Mouse (Mus musculus) bone marrow macrophage, adult 2 months (primary cell): ENCODE measurements around the gene Mfsd2b. TPM values are rescaled to one million over a fixed set of nuclear protein-coding genes. Genes with fewer than 3 reads are reported as not detected.
A peak's percentile ranks its signal among the peaks of the same experiment; 100 is the strongest.
"Not testable (repeated sequence)": the region's sequence is repeated elsewhere in the genome, so short reads cannot be mapped to it uniquely, and the experiment has no call there.

Experiments used
- H3K27ac ChIP-seq: 2 replicates; pipeline ENCODE4 v1.5.1; 2012; ENCODE audit warnings: low read depth, low read length; ENCODE audit not compliant: insufficient read depth
- H3K4me1 ChIP-seq: 2 replicates; pipeline ENCODE4 v1.6.1; 2012; ENCODE audit warnings: low read length; ENCODE audit not compliant: control insufficient read depth, insufficient read depth
- H3K4me3 ChIP-seq: 2 replicates; pipeline ENCODE4 v1.5.1; 2012; ENCODE audit warnings: mild to moderate bottlenecking, low read length, moderate library complexity; ENCODE audit not compliant: insufficient read depth
- CTCF ChIP-seq: IDR thresholded peaks from 2 replicates; pipeline ENCODE4 v1.5.1; 2012; ENCODE audit warnings: low read depth, mild to moderate bottlenecking, low read length, moderate library complexity
- POLR2A ChIP-seq: IDR thresholded peaks from 2 replicates; pipeline ENCODE4 v1.6.1; 2012; ENCODE audit warnings: mild to moderate bottlenecking, low read depth, low read length, borderline replicate concordance
- polyA plus RNA-seq: library from polyadenylated mRNA; stranded (reverse); fragments of >200 nt; gene quantifications from 2 replicates; pipeline ENCODE4 v1.2.4, GENCODE M21; 2012; ENCODE audit not compliant: missing spikeins, insufficient read depth, insufficient read length

Mfsd2b gene
- polyA plus RNA-seq = 0.67 and 1.3 TPM in 2 replicates

DNA sequence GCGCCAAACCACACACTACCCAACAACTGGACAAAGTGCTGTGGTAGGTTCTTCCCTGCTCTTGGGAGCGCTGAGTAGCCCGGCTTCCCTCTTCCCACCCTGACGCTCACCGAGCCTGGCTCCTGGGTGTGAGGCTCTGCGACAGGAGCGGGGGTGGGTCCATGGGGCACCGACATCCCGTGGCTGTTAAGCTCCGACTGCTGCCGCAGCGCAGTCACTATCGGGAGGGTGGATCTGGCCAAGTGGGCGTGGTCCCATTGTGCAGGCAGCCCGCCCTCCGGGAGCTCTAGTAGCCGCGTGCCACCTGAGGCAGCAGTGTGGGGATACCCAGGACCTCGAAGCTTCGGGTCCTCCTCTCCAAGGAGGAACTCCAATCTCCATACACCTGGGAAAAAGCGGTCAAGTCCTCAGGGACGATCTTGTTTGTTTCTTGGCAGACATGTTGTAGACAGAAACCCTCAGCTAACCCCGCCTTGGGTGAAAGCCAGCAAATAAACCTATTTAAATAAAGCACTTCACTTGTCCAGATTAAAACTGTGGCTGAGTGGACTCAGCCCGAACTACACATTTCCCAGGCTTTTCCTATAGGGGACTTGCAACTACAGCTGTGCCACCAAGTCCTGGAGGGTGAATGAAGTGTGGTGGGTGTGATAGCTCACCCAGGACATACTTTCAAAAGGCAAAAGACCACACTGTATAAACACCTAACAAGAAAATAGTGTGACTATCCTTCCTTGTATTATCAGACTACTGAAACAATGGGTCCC, at the start of gene Mfsd2b:
TSS of gene Mfsd2b (minus strand) at position 199 of the 767 bp plus-strand sequence.
- Histone ChIP-seq H3K4me1 (no peaks in the 10 kb centered on the region), H3K27ac (no peak within 1 kb of the TSS), H3K4me3 (peak within 1 kb of the TSS; percentile 47)
- TF ChIP-seq POLR2A (no peak), CTCF (no peak)

GRCm38 (mm10) chr12:4917805-4918591, 43.8 kb upstream of the Mfsd2b start:
- Histone ChIP-seq H3K4me3 (peak overlapping the region; percentile 86), H3K27ac (peak overlapping the region; percentile 88), H3K4me1 (peaks cover 21% of the 10 kb centered on the region)
- TF ChIP-seq CTCF (no peak), POLR2A (no peak)

- H3K27ac ChIP-seq = peak within 1 kb of the TSS; percentile 88
- TF ChIP-seq POLR2A = no peak
- peak; percentile 34; the same call in 1 of the 2 replicates for TF ChIP-seq CTCF
- H3K4me1 ChIP-seq = peaks cover 21% of the 10 kb centered on the region
- H3K4me3 ChIP-seq = peak within 1 kb of the TSS; percentile 93
Measured at GRCm38 (mm10) chr12:4916994-4917804, 43.0 kb upstream of the Mfsd2b start, which contains the start of gene Atad2b. Atad2b (plus strand) TSS chr12:4917353.

- Histone ChIP-seq H3K4me1 (peaks cover 12% of the 10 kb centered on the region), H3K27ac (no peak overlapping the region), H3K4me3 (no peak overlapping the region)
- TF ChIP-seq CTCF = no peak
- no peak for TF ChIP-seq POLR2A
Measured at GRCm38 (mm10) chr12:4914944-4915343, 40.8 kb upstream of the Mfsd2b start.

DNA sequence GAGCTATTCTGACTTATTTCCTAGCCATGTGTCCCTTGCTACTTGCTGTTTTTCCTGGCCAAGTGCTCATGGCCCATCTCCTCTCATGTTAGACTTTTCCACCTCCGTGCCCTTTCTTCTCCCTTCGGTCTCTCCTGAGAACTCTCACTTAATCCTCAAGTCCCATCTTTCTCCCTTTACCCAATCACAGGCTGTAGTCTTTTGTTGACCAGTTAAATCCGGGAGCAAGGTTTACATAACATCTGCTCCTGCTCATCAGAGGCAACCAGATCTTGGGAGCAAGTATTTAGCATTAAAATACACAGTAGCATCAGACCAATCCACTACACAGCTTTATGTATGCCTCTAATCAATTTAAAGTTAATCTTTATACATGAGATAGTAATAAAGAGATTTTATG, 40.3 kb upstream of the Mfsd2b start:
- no peak overlapping the region for H3K27ac ChIP-seq
- H3K4me1 ChIP-seq = peaks cover 8% of the 10 kb centered on the region
- TF ChIP-seq CTCF (no peak), POLR2A (no peak)
- no peak overlapping the region for H3K4me3 ChIP-seq

DNA sequence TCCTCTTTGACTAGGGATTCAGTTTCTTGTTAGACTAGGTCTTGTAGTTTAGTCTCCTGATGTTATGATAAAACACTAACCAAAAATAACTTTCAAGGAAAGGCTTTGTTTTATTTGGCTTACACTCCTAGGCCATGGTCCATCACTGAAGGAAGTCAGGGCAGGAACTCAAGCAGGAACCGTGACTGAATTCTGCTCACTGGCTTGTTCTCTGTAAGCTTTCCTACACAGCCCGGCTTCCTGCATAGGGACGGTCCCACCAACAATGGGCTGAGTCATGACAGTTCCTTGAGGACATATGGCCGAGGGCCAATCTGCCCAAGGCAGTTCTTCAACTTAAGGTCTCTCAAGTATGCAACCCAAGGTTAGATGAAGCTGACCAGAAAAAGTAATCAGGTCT, 37.6 kb upstream of the Mfsd2b start:
- no peak overlapping the region for H3K4me3 ChIP-seq
- H3K27ac ChIP-seq = no peak overlapping the region
- peaks cover 5% of the 10 kb centered on the region for H3K4me1 ChIP-seq
- TF ChIP-seq CTCF = no peak
- no peak for TF ChIP-seq POLR2A

- H3K4me1 ChIP-seq, H3K4me3 ChIP-seq, H3K27ac ChIP-seq: not testable (repeated sequence)
Measured at GRCm38 (mm10) chr12:4910496-4910895, 36.3 kb upstream of the Mfsd2b start.

DNA sequence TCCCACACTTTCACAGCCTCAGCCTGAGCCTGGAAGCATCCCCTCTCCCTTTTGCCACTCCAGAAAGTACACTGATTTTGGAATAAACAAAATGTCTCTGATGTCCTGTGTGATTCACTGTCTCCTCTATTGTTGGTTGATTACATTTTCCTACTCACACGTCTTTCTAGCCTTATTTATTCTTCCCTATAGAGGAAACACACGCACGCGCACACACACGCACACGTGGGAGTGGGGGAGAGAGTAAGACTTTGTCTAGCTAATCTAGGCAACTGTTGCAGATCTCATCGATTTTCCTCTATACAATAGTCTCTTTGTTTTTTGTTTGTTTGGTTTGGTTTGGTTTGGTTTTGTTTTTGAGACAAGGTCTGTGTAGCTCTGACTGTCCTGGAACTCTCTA, 34.2 kb upstream of the Mfsd2b start:
- H3K4me3 ChIP-seq = no peak overlapping the region
- H3K27ac ChIP-seq = no peak overlapping the region
- no peak for TF ChIP-seq POLR2A
- TF ChIP-seq CTCF = no peak
- peaks cover 3% of the 10 kb centered on the region for H3K4me1 ChIP-seq

DNA sequence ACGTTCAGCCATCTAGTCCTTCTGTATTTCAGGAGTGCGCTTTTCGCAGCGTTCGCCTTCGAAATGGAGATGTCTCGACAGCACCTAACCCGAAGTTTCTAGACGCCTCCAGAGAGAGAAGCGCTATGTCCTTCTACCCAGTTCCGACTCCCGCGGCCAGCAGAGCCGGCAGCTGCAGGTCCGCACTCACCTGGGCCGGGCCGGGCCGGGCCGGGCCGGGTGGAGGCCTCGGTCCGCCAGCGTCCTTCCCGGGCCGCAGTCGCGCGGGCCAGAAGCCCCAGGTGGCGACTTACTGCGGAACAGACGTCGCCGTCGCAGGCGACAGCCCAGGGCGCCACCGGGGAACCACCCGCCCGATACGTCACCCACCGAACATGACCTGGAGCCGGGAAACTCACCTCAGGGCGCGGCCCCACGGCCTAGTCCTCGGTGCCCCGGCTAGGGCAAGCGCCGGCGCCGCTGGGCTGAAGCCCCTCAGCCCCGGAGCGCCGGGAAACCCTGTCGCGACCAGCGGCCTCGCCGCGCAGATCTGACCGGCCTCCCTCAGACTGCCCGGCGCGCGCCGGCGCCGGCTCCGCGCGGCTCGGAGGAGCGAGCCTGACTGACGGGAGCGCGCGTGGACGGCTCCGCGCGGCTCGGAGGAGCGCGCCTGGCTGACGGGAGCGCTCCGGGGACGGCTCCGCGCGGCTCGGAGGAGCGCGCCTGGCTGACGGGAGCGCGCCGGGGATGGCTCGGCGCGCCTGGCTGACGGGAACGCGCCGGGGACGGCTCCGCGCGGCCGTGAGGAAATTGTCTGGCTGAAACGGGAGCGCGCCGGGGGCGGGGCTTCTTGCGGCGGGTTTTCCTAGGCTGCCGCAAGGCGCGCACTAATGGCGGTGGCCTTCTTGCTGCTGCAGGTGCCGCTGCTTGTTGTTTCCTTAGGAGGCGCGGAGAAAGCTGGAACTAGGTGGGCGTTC, 33.1 kb upstream of the Mfsd2b start, which contains the start of gene Ubxn2a:
TSS of gene Ubxn2a (minus strand) at position 755 of the 956 bp plus-strand sequence.
- Histone ChIP-seq H3K4me3 (peak within 1 kb of the TSS; percentile 80), H3K27ac (peak within 1 kb of the TSS; percentile 67), H3K4me1 (peaks cover 3% of the 10 kb centered on the region)
- TF ChIP-seq CTCF (no peak), POLR2A (no peak)
